Mouse (Mus musculus) hindbrain, embryonic 12.5 days (tissue): ENCODE results near the gene Gm10840. TPM values are rescaled to one million over a fixed set of nuclear protein-coding genes. Genes with fewer than 3 reads are reported as not detected.

Source experiments
- ATAC-seq: fragments of 200-750 bp; cut with Nextera tagmentation; 2 replicates; pipeline ENCODE4 v1.8.0; 2017; ENCODE audit warnings: moderate TSS enrichment; ENCODE audit not compliant: low FRiP score
- H3K27ac ChIP-seq: fragments of 300-500 bp; sonication (generic); 2 replicates; pipeline ENCODE4 v1.5.1; 2016; ENCODE audit warnings: mild to moderate bottlenecking
- H3K27me3 ChIP-seq: fragments of 300-500 bp; sonication (generic); 2 replicates; pipeline ENCODE4 v1.6.1; 2016; ENCODE audit warnings: mild to moderate bottlenecking
- H3K36me3 ChIP-seq: fragments of 300-500 bp; sonication (generic); 2 replicates; pipeline ENCODE4 v1.6.1; 2016; ENCODE audit warnings: mild to moderate bottlenecking
- H3K4me1 ChIP-seq: fragments of 300-500 bp; sonication (generic); 2 replicates; pipeline ENCODE4 v1.6.1; 2016
- H3K4me2 ChIP-seq: fragments of 300-500 bp; sonication (generic); replicated peaks from 2 replicates; pipeline ENCODE4 v1.6.1; 2016; ENCODE audit warnings: mild to moderate bottlenecking
- H3K4me3 ChIP-seq: fragments of 300-500 bp; sonication (generic); 2 replicates; pipeline ENCODE4 v1.5.1; 2016; ENCODE audit warnings: mild to moderate bottlenecking
- H3K9ac ChIP-seq: fragments of 300-500 bp; sonication (generic); 2 replicates; pipeline ENCODE4 v1.6.1; 2016; ENCODE audit warnings: mild to moderate bottlenecking, moderate library complexity
- H3K9me3 ChIP-seq: fragments of 300-500 bp; sonication (generic); replicated peaks from 2 replicates; pipeline ENCODE4 v1.6.1; 2016; ENCODE audit warnings: mild to moderate bottlenecking
- WGBS: fragments of 180-500 bp; shearing (Covaris S2); methylation state at CpG from one replicate; pipeline ENCODE4 v1.1.7; 2016; 5-methylcytosine and 5-hydroxymethylcytosine counted together
- polyA plus RNA-seq: library from polyadenylated mRNA; unstranded; fragments of >200 nt; fragmentation: Nextera tagmentation; extraction: Ambion mirVana; gene quantifications from 2 replicates; pipeline ENCODE4 v1.2.1, GENCODE M21; 2016

Gene Gm10840
- polyA plus RNA-seq, 1 experiment from 2014 or later = 0.93 TPM

GRCm38 (mm10) chr11:106164601-106165180 lies 4.0 kb downstream of the Gm10840 start:
- no peak overlapping the region for H3K9ac ChIP-seq
- H3K27ac ChIP-seq = no peak overlapping the region
- WGBS = 90% methylated on average over 16 of the region's 16 CpGs
- H3K9me3 ChIP-seq = no peaks in the 10 kb centered on the region
- ATAC-seq = no peak
- H3K4me2 ChIP-seq = no peak overlapping the region
- H3K27me3 ChIP-seq = no peaks in the 10 kb centered on the region
- no peak overlapping the region for H3K4me3 ChIP-seq
- peaks cover 55% of the 10 kb centered on the region for H3K36me3 ChIP-seq
- peaks cover 12% of the 10 kb centered on the region for H3K4me1 ChIP-seq

GRCm38 (mm10) chr11:106167435-106167834 lies 6.8 kb downstream of the Gm10840 start:
- 84% methylated on average over 5 of the region's 5 CpGs for WGBS
- peaks cover 68% of the 10 kb centered on the region for H3K36me3 ChIP-seq

DNA sequence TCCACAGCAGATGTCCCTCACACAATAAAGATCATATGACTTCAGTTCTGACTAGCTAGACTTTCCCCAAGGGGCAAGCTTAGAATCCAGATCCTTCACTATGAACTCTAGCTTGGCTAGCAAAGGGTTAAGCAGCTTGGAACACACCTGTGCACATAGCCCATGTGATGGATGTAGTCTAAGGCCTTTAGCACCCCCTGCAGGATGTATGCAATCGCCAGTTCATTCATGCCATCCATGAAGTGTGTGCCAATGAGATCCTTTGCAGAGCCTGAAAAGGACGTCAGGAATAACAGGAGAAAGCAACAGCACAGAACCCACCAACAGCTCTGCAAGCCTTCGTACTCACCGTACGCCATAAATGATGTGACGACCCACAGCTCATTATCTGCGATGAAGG lies 10.2 kb downstream of the Gm10840 start:
- Histone ChIP-seq H3K4me3 (no peak overlapping the region), H3K4me1 (no peaks in the 10 kb centered on the region), H3K27me3 (no peaks in the 10 kb centered on the region), H3K9me3 (no peaks in the 10 kb centered on the region), H3K36me3 (peaks cover 49% of the 10 kb centered on the region), H3K4me2 (no peak overlapping the region), H3K9ac (no peak overlapping the region), H3K27ac (no peak overlapping the region)
- 84% methylated on average over 7 of the region's 7 CpGs for WGBS
- no peak for ATAC-seq

More at GRCm38 (mm10) chr11:106167435-106167834, 6.8 kb downstream of the Gm10840 start:
- H3K9me3 ChIP-seq = no peaks in the 10 kb centered on the region
- no peak overlapping the region for H3K4me2 ChIP-seq
- no peak overlapping the region for H3K9ac ChIP-seq
- ATAC-seq = no peak
- no peaks in the 10 kb centered on the region for H3K4me1 ChIP-seq
- no peaks in the 10 kb centered on the region for H3K27me3 ChIP-seq
- H3K27ac ChIP-seq = no peak overlapping the region
- no peak overlapping the region for H3K4me3 ChIP-seq

GRCm38 (mm10) chr11:106173228-106173627 lies 12.6 kb downstream of the Gm10840 start:
- no peaks in the 10 kb centered on the region for H3K9me3 ChIP-seq
- H3K4me3 ChIP-seq = no peak overlapping the region
- H3K36me3 ChIP-seq = peaks cover 29% of the 10 kb centered on the region
- H3K9ac ChIP-seq = no peak overlapping the region
- no peaks in the 10 kb centered on the region for H3K4me1 ChIP-seq
- H3K27me3 ChIP-seq = no peaks in the 10 kb centered on the region
- no peak for ATAC-seq
- 95% methylated on average over 2 of the region's 2 CpGs for WGBS
- no peak overlapping the region for H3K27ac ChIP-seq
- no peak overlapping the region for H3K4me2 ChIP-seq

GRCm38 (mm10) chr11:106174372-106174771 lies 13.7 kb downstream of the Gm10840 start:
- Histone ChIP-seq H3K27ac (no peak overlapping the region), H3K36me3 (peaks cover 22% of the 10 kb centered on the region), H3K4me1 (no peaks in the 10 kb centered on the region), H3K4me3 (no peak overlapping the region), H3K4me2 (no peak overlapping the region), H3K9me3 (no peaks in the 10 kb centered on the region), H3K27me3 (no peaks in the 10 kb centered on the region), H3K9ac (no peak overlapping the region)
- no peak for ATAC-seq
- 81% methylated on average over 5 of the region's 5 CpGs for WGBS

GRCm38 (mm10) chr11:106175081-106175480 lies 14.4 kb downstream of the Gm10840 start:
- Histone ChIP-seq H3K27me3 (no peaks in the 10 kb centered on the region), H3K4me1 (no peaks in the 10 kb centered on the region), H3K4me3 (no peak overlapping the region), H3K27ac (no peak overlapping the region), H3K36me3 (peaks cover 18% of the 10 kb centered on the region; the same call in 1 of the 2 replicates), H3K9me3 (no peaks in the 10 kb centered on the region), H3K4me2 (no peak overlapping the region), H3K9ac (no peak overlapping the region)
- ATAC-seq = no peak
- WGBS = 83% methylated on average over 3 of the region's 3 CpGs

DNA sequence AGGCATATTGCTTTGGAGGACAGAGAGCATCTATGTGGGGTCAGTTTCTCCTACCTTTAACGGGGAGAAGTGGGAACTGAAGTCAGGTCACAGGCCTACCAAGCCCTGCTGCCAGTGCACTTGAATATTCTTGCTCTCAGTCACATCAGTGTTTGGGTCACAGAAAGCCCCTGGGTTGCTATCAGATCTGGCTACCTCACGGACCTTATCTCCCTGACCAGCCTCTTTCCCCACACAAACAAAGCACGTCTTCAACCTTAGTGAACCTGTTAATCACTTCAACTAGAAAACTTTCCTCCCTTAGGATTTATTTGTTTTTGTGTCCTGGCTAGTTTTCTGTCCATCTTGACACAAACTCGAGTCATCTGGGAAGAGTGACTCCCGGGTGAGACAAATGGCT lies 15.7 kb downstream of the Gm10840 start:
- no peaks in the 10 kb centered on the region for H3K9me3 ChIP-seq
- WGBS = 88% methylated on average over 5 of the region's 5 CpGs
- H3K4me3 ChIP-seq = no peak overlapping the region
- peaks cover 12% of the 10 kb centered on the region; the same call in 1 of the 2 replicates for H3K36me3 ChIP-seq
- no peak overlapping the region for H3K4me2 ChIP-seq
- H3K27me3 ChIP-seq = no peaks in the 10 kb centered on the region
- H3K4me1 ChIP-seq = no peaks in the 10 kb centered on the region
- no peak overlapping the region for H3K9ac ChIP-seq
- ATAC-seq = no peak
- H3K27ac ChIP-seq = no peak overlapping the region

GRCm38 (mm10) chr11:106178036-106178782 lies 17.6 kb downstream of the Gm10840 start:
- no peaks in the 10 kb centered on the region for H3K4me1 ChIP-seq
- H3K27ac ChIP-seq = no peak overlapping the region
- H3K27me3 ChIP-seq = no peaks in the 10 kb centered on the region
- no peak overlapping the region for H3K4me3 ChIP-seq
- no peaks in the 10 kb centered on the region for H3K9me3 ChIP-seq
- H3K36me3 ChIP-seq = peaks cover 12% of the 10 kb centered on the region; the same call in 1 of the 2 replicates
- no peak for ATAC-seq
- no peak overlapping the region for H3K4me2 ChIP-seq
- 85% methylated on average over 5 of the region's 5 CpGs for WGBS
- H3K9ac ChIP-seq = no peak overlapping the region

- Histone ChIP-seq H3K27me3 (no peaks in the 10 kb centered on the region), H3K9me3 (no peaks in the 10 kb centered on the region), H3K9ac (no peak overlapping the region), H3K4me2 (no peak overlapping the region), H3K4me1 (no peaks in the 10 kb centered on the region), H3K27ac (no peak overlapping the region), H3K4me3 (no peak overlapping the region), H3K36me3 (peaks cover 22% of the 10 kb centered on the region; the same call in 1 of the 2 replicates)
- no peak for ATAC-seq
- WGBS = 75% methylated on average over 7 of the region's 7 CpGs
Observed at GRCm38 (mm10) chr11:106179711-106180448, 19.2 kb downstream of the Gm10840 start.

DNA sequence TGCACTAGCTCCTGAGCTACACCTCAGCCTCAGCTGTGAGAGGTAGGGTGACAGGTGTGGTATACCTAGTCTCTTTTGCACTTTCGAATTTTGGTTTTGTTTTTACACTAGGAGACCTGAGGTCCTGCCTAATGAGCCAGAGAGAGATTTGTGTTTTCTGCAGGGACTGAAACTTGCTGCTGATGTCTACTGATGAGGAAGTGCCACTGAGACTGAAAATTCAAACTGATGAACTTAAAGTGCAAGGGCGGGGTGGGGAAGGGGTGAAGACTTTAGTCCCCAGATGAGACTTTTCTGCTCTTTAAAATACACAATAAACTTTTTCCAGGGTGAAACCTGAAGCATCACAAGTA lies 19.8 kb downstream of the Gm10840 start:
- Histone ChIP-seq H3K4me3 (no peak overlapping the region), H3K4me2 (no peak overlapping the region), H3K4me1 (no peaks in the 10 kb centered on the region), H3K27me3 (no peaks in the 10 kb centered on the region), H3K9ac (no peak overlapping the region), H3K27ac (no peak overlapping the region), H3K9me3 (no peaks in the 10 kb centered on the region), H3K36me3 (peaks cover 22% of the 10 kb centered on the region; the same call in 1 of the 2 replicates)
- ATAC-seq = no peak
- WGBS = 88% methylated on average over 2 of the region's 2 CpGs

DNA sequence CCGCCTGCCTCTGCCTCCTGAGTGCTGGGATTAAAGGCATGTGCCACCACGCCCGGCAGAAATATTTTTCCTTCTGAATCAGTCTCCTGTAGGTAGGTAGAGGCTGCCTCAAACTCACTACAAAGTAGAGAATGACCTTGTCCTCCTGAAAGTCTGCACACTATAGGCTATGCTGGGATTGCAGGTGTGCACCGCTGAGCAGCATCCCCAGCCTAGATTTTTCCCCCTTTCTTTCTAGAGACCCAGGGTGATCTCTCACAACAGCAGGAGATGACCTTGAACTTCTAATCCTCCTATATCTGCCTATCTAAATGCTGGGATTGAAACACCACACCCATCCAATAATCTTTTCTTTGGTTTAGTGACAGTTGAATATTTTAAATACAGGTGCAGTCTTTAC lies 26.7 kb downstream of the Gm10840 start:
- H3K27me3 ChIP-seq = no peaks in the 10 kb centered on the region
- H3K9me3 ChIP-seq = no peaks in the 10 kb centered on the region
- H3K36me3 ChIP-seq = peaks cover 15% of the 10 kb centered on the region; the same call in 1 of the 2 replicates
- H3K27ac ChIP-seq = no peak overlapping the region
- no peak overlapping the region for H3K4me2 ChIP-seq
- no peak overlapping the region for H3K4me3 ChIP-seq
- WGBS = 91% methylated on average over 4 of the region's 4 CpGs
- no peak for ATAC-seq
- no peak overlapping the region for H3K9ac ChIP-seq
- H3K4me1 ChIP-seq = peaks cover 2% of the 10 kb centered on the region; the same call in 1 of the 2 replicates

- Histone ChIP-seq H3K27me3 (no peaks in the 10 kb centered on the region), H3K4me3 (no peak overlapping the region), H3K27ac (no peak overlapping the region), H3K9me3 (no peaks in the 10 kb centered on the region), H3K4me1 (peaks cover 8% of the 10 kb centered on the region; the same call in 1 of the 2 replicates), H3K36me3 (peaks cover 6% of the 10 kb centered on the region), H3K4me2 (no peak overlapping the region), H3K9ac (no peak overlapping the region)
- WGBS = 94% methylated on average over 3 of the region's 3 CpGs
- ATAC-seq = no peak
Observed at GRCm38 (mm10) chr11:106191716-106192115, 31.1 kb downstream of the Gm10840 start.
